Mouse (Mus musculus): ENCODE results near the gene Kcnma1. TPM values are rescaled to one million over a fixed set of nuclear protein-coding genes. Genes with fewer than 3 reads are reported as not detected.
A peak's percentile ranks its signal among the peaks of the same experiment; 100 is the strongest.

Gene Kcnma1
- polyA plus RNA-seq, 1 experiment from 2014 or later = 0.19 TPM

DNA sequence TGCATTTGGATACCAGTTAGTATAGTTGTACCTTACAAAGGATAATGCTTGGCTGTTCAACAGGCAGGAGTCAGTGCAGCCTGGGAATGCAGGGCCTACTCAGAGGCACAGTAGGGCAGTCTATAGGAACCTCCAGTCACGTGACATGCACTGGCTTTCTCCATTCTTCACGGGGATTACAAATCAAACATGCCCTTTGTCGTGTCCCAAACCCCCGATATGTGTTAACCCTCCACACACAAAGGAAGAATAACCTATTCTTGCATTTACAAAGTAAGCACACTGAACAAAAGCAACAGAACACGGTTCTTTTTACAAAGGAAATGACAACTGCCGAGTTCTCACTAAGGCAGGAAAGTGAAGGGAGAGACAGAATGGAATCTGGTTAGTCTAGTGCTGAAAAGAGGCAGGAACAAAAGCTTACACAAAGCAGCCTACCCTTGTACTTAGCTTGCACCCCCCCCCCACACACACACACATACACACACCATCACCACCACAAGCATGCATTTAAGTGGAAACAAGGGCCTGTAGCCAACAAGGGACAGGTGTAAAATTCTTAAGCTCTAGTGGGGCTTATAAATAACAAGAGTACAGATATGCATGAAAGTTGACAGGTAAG, 421.4 kb downstream of the Kcnma1 start:
- Histone ChIP-seq H3K4me3 (no peak overlapping the region), H3K36me3 (no peaks in the 10 kb centered on the region), H3K4me2 (peak overlapping the region; percentile 31), H3K9ac (no peak overlapping the region; the same call in 1 of the 2 replicates), H3K27ac (replicated peaks) (0 out of 2 replicates have a peak overlapping the region, but pooled peaks have one; percentile 28), H3K27me3 (replicated peaks) (peaks cover 14% of the 10 kb centered on the region; the same call in 1 of the 2 replicates), H3K4me1 (peaks cover 24% of the 10 kb centered on the region), H3K9me3 (no peaks in the 10 kb centered on the region)
- WGBS = 33% methylated on average over 6 of the region's 6 CpGs
- ATAC-seq (ENCODE audit: extremely low read depth, insufficient number of reproducible peaks, low FRiP score, low TSS enrichment) = no peak

DNA sequence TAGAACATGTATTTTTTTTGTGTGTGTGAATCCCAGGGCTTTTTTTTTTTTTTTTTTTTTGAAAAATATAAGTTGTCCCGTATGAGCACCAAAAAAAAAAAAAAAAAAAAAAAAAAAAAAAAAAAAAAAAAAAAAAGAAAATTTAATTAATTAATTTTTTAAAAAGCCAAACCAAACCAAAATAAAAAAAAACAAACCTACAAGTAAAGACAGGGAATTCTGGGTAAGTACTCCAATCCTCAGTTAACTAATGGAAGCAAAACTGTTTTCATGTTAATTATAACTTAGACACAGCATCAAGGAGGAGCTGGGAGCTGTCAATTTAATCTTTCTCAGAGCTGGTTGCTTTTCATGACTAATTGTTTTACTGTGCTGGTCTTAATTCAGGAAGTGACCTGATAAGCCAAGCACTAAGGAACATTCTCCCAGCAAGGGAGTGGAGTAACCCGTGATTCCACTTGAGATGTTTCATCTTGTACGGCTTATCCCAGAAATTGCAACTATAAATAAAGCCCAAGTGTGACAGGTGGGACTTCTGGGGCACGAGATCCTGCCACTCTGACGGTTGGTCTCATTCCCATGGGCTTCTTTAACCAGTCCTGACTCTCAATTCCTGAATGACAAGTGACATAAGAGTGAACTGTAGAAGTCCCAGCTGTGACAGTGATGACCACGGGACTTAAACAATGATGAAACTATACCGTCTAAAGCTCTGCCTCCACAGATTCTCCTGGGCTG, 424.4 kb downstream of the Kcnma1 start:
- Histone ChIP-seq H3K4me3 (no peak overlapping the region), H3K4me1 (peaks cover 27% of the 10 kb centered on the region), H3K27ac (replicated peaks) (no peak overlapping the region), H3K36me3 (no peaks in the 10 kb centered on the region), H3K4me2 (0 out of 2 replicates have a peak overlapping the region, but pooled peaks have one; percentile 5), H3K9me3 (no peaks in the 10 kb centered on the region), H3K9ac (no peak overlapping the region), H3K27me3 (replicated peaks) (peaks cover 26% of the 10 kb centered on the region)
- no peak for ATAC-seq (ENCODE audit: extremely low read depth, insufficient number of reproducible peaks, low FRiP score, low TSS enrichment)
- WGBS = 23% methylated on average over 7 of the region's 7 CpGs

DNA sequence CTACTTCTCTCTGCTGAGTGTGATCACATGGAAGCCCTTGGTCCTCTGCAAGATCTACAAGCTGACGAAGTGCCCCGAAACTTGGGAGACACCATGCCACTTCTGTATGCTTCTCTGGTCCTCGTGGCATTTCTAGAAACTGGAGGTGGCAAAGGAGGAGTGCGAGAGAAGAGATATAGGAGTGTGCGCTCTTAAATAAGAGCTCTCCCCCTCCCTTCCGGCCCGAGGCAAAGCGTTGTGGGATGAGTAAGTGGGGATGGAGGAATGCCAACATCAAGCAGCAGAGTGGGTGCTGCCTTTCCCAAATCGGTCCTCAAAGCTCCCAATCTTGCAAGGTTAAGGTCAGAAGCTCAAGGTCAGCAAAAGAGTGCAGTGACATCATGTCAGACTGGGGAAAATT, 426.8 kb downstream of the Kcnma1 start:
- Histone ChIP-seq H3K9me3 (no peaks in the 10 kb centered on the region), H3K4me3 (no peak overlapping the region), H3K4me2 (no peak overlapping the region), H3K27me3 (replicated peaks) (peaks cover 39% of the 10 kb centered on the region), H3K36me3 (no peaks in the 10 kb centered on the region), H3K4me1 (peaks cover 14% of the 10 kb centered on the region), H3K27ac (replicated peaks) (no peak overlapping the region), H3K9ac (no peak overlapping the region)
- 62% methylated on average over 9 of the region's 9 CpGs for WGBS
- ATAC-seq (ENCODE audit: extremely low read depth, insufficient number of reproducible peaks, low FRiP score, low TSS enrichment) = no peak

DNA sequence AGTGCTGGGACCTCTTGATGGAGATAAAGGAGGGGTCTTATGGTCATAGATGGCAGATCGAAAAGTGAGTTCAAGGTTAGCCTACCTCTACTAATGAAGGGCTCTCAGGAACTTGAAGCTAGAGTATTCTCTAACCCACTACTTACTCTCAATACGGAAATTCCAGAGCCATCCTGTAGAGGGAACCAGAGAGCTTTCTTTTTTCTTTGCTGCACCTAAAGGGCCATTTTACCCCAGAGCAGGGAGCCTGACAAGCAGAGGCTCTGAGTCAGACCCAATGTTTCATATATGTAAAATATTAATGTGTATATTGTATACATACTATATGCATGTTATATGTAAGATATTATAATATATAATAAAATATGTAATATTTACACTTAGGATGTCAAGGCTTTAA, 431.1 kb downstream of the Kcnma1 start:
- 13% methylated on average over 2 of the region's 2 CpGs for WGBS
- Histone ChIP-seq H3K36me3 (no peaks in the 10 kb centered on the region), H3K4me2 (no peak overlapping the region), H3K4me3 (no peak overlapping the region), H3K4me1 (0 out of 2 replicates have a peak, but pooled peaks cover 2% of the 10 kb centered on the region), H3K27me3 (replicated peaks) (peaks cover 75% of the 10 kb centered on the region), H3K9ac (no peak overlapping the region), H3K27ac (replicated peaks) (no peak overlapping the region), H3K9me3 (no peaks in the 10 kb centered on the region)
- no peak for ATAC-seq (ENCODE audit: extremely low read depth, insufficient number of reproducible peaks, low FRiP score, low TSS enrichment)

DNA sequence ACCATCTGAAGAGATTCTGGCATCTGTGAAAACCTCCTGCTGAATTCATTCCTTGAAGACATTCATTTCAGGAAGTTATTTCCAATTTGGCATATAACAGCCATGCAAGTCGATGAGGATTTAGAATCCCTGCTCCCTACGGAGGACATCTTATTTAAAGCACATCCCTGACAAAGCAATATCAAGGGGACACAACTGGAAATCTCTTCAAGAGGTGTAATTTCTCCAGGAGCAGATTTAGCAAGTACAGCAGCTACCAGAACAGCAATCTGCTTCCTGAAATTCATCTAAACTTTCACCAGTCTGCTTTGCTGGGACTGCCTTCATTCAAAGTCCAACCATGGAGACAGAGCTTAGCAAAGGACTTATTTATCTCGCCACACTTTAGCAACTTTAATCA, 433.0 kb downstream of the Kcnma1 start:
- no peaks in the 10 kb centered on the region for H3K4me1 ChIP-seq
- H3K9me3 ChIP-seq = no peaks in the 10 kb centered on the region
- 58% methylated on average over 3 of the region's 3 CpGs for WGBS
- no peak overlapping the region for H3K27ac ChIP-seq (replicated peaks)
- no peak for ATAC-seq (ENCODE audit: extremely low read depth, insufficient number of reproducible peaks, low FRiP score, low TSS enrichment)
- H3K9ac ChIP-seq = no peak overlapping the region
- no peak overlapping the region for H3K4me3 ChIP-seq
- H3K4me2 ChIP-seq = no peak overlapping the region
- H3K27me3 ChIP-seq (replicated peaks) = peaks cover 77% of the 10 kb centered on the region
- H3K36me3 ChIP-seq = no peaks in the 10 kb centered on the region

DNA sequence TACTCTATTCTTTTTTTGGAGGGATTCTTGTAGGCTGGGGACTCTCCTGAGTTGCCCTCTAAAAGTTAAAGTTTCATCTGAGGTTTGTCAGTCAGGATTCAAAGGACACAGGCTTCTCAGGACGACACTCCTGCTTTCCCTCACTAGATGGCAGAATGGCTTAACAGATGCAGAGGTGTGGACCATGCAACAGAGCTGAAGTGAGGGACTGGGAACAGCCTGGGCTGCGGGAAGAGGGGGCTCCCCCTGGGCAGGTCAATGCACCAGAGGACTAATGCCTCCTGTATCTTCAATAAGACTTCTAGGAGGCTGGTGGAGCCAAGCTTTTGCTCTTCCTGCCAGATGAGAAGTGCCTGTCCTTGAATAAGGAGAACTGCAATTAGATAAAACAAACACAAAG, 438.3 kb downstream of the Kcnma1 start:
- H3K4me1 ChIP-seq = peaks cover 6% of the 10 kb centered on the region
- WGBS = 3% methylated on average over 2 of the region's 2 CpGs
- H3K4me2 ChIP-seq = no peak overlapping the region
- no peak overlapping the region for H3K27ac ChIP-seq (replicated peaks)
- H3K4me3 ChIP-seq = no peak overlapping the region
- H3K27me3 ChIP-seq (replicated peaks) = peaks cover 66% of the 10 kb centered on the region
- H3K9me3 ChIP-seq = no peaks in the 10 kb centered on the region
- H3K36me3 ChIP-seq = no peaks in the 10 kb centered on the region
- no peak overlapping the region for H3K9ac ChIP-seq
- no peak for ATAC-seq (ENCODE audit: extremely low read depth, insufficient number of reproducible peaks, low FRiP score, low TSS enrichment)

DNA sequence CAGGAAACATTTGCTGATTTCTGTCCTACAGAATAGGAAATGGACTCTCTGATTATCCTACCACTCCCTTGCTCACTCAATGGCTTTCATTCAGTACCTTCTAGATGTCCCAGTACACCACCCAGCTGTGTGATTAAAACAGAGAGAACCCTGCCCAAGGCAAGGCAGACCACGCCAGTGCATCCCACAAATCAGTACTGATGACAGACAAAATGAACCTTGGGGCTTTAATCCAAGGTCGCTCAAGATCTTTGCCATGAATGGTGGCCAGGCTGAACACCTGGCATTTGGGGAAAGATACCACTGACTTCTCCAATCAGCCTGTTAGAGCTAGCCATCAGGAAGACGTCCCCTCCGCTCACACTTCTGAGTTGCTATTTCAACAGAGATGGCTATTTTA, 440.2 kb downstream of the Kcnma1 start:
- WGBS = 62% methylated on average over 4 of the region's 4 CpGs
- H3K36me3 ChIP-seq = no peaks in the 10 kb centered on the region
- H3K4me2 ChIP-seq = no peak overlapping the region
- H3K9me3 ChIP-seq = no peaks in the 10 kb centered on the region
- no peak for ATAC-seq (ENCODE audit: extremely low read depth, insufficient number of reproducible peaks, low FRiP score, low TSS enrichment)
- peaks cover 48% of the 10 kb centered on the region for H3K27me3 ChIP-seq (replicated peaks)
- no peak overlapping the region for H3K4me3 ChIP-seq
- no peak overlapping the region for H3K27ac ChIP-seq (replicated peaks)
- H3K9ac ChIP-seq = no peak overlapping the region
- peaks cover 6% of the 10 kb centered on the region for H3K4me1 ChIP-seq

DNA sequence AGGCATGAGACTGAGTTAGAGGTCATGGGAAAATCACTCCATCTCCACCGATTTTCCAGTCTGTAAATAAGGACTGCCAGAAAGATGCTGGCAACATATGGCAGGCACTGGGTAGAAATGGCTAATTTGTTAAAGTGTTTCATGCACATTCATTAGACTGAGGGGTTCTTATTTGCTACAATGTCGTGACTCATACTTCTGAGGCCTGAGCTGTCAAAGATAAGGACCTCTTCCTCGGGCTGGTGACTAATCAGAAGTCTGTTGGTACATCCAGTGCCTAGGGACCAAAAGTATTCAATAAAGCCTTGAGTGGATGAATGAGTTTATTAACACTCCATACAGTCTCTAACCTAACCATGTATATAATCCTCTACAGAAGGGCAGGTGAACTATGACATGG, 440.9 kb downstream of the Kcnma1 start:
- Histone ChIP-seq H3K4me3 (no peak overlapping the region), H3K27ac (replicated peaks) (no peak overlapping the region), H3K4me2 (no peak overlapping the region), H3K9ac (no peak overlapping the region), H3K4me1 (peaks cover 6% of the 10 kb centered on the region), H3K9me3 (no peaks in the 10 kb centered on the region), H3K27me3 (replicated peaks) (peaks cover 43% of the 10 kb centered on the region), H3K36me3 (no peaks in the 10 kb centered on the region)
- ATAC-seq (ENCODE audit: extremely low read depth, insufficient number of reproducible peaks, low FRiP score, low TSS enrichment) = no peak
- WGBS = 31% methylated on average over 3 of the region's 3 CpGs

DNA sequence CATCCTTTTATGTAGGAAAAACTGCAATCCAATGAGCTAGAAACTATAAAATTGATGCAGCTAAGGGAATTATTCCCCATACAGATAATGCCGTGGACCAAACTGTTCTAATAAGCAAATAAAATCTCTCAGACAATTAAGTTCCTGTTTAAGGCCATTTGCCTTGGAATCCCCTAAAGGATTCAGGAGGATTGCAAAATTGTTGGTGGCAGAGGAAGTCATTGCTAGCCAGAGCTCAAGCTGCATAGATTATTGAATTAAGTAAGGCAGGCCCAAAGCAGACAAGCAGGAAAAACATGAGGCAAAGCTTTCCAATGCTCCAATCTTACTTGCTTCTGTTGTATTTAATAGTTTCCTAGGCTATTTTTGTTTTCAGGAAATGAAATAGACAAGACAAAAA, 441.5 kb downstream of the Kcnma1 start:
- peaks cover 6% of the 10 kb centered on the region for H3K4me1 ChIP-seq
- no peak overlapping the region for H3K4me2 ChIP-seq
- no peaks in the 10 kb centered on the region for H3K9me3 ChIP-seq
- no peak for ATAC-seq (ENCODE audit: extremely low read depth, insufficient number of reproducible peaks, low FRiP score, low TSS enrichment)
- WGBS = 74% methylated on average over 1 of the region's 1 CpGs
- H3K27me3 ChIP-seq (replicated peaks) = peaks cover 37% of the 10 kb centered on the region
- H3K9ac ChIP-seq = no peak overlapping the region
- H3K4me3 ChIP-seq = no peak overlapping the region
- no peaks in the 10 kb centered on the region for H3K36me3 ChIP-seq
- no peak overlapping the region for H3K27ac ChIP-seq (replicated peaks)

DNA sequence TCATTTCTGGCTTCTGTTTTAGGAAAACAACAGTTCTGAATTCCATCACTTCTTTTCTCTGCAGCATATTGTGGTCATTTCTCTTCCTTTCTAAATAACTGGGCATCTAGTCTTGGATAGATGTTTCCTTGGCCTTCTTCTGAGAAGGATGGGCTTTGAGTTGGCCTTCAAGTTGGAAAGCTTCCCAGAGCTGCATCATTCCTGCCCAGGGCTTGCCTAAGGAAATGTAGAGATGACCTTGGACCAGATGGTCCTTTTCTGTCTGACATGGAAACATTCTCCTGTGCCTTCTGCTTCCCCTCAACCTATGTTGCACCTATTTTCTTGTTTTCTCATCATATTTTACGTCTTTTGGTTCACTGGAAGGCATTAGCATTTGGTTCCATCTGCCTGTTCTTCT, 444.0 kb downstream of the Kcnma1 start:
- H3K4me2 ChIP-seq = no peak overlapping the region
- no peaks in the 10 kb centered on the region for H3K9me3 ChIP-seq
- whole genome bisulfite sequencing = 55% methylated on average over 1 of the region's 1 CpGs
- no peak overlapping the region for H3K4me3 ChIP-seq
- no peaks in the 10 kb centered on the region for H3K36me3 ChIP-seq
- H3K27ac ChIP-seq (replicated peaks) = no peak overlapping the region
- ATAC-seq (ENCODE audit: extremely low read depth, insufficient number of reproducible peaks, low FRiP score, low TSS enrichment) = no peak
- peaks cover 21% of the 10 kb centered on the region; the same call in 1 of the 2 replicates for H3K27me3 ChIP-seq (replicated peaks)
- H3K9ac ChIP-seq = no peak overlapping the region
- peaks cover 6% of the 10 kb centered on the region for H3K4me1 ChIP-seq

DNA sequence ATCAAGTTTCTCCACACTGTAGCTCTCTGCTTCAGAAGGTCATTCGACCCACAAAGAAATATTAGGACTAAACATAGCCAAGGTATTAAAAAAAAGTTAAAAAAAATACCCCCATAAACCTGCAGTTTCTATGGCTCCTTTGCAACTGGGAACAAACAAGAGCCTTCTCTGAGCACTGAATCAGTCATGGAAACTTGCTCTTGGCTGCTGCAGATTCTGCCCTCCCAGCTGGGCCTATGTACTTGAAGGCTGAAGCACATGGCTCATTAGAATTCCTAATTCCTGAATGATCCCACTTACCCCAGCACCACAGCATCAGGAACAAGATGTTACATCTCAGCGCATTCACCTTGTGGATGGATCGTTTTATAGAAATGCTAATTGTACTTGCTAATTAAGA, 448.4 kb downstream of the Kcnma1 start:
- Histone ChIP-seq H3K9ac (no peak overlapping the region), H3K4me2 (no peak overlapping the region), H3K4me1 (no peaks in the 10 kb centered on the region), H3K27me3 (replicated peaks) (peaks cover 4% of the 10 kb centered on the region; the same call in 1 of the 2 replicates), H3K27ac (replicated peaks) (no peak overlapping the region), H3K4me3 (no peak overlapping the region), H3K36me3 (no peaks in the 10 kb centered on the region), H3K9me3 (no peaks in the 10 kb centered on the region)
- ATAC-seq (ENCODE audit: extremely low read depth, insufficient number of reproducible peaks, low FRiP score, low TSS enrichment) = no peak
- WGBS = 78% methylated on average over 3 of the region's 3 CpGs

DNA sequence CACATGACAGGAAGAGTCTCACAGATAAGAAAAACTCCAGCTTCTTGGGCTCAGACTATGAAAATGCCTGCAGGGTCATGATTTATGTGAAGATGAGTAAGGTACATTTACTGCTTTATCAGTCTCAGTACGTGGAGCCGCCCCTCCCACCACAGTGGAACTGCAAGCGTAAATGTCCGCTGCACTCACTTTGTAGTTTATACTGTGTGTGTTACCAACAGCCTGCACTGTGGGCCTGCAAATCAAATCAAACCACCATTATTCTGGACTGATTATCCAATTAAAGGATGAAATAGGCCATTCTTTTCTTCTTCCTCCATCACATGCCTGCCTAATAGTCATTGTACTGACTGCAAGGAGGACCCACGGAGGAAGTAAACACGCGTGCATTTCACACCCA, 449.8 kb downstream of the Kcnma1 start:
- Histone ChIP-seq H3K9me3 (no peaks in the 10 kb centered on the region), H3K27ac (replicated peaks) (no peak overlapping the region), H3K36me3 (no peaks in the 10 kb centered on the region), H3K4me2 (no peak overlapping the region), H3K27me3 (replicated peaks) (peaks cover 4% of the 10 kb centered on the region; the same call in 1 of the 2 replicates), H3K9ac (no peak overlapping the region), H3K4me3 (no peak overlapping the region), H3K4me1 (no peaks in the 10 kb centered on the region)
- ATAC-seq (ENCODE audit: extremely low read depth, insufficient number of reproducible peaks, low FRiP score, low TSS enrichment) = no peak
- 77% methylated on average over 7 of the region's 7 CpGs for WGBS
